ENCODE assay signal across 10 mouse cellular contexts in genomic region chr10:128911430-128911829, GRCm38 (mm10). TPM values are rescaled to one million over a fixed set of nuclear protein-coding genes. Genes with fewer than 3 reads are reported as not detected.
DNase-seq lines count a peak whose midpoint lies in the region; ATAC-seq and TF ChIP-seq lines count a peak whose summit lies in the region.
"Had no signal": no experiment of that assay in that cellular context is flagged by ENCODE, and none has a peak within 500 bp of the region (broad histone marks: within the 10 kb centered on the region; RNA-seq: fewer than 3 reads in every experiment).

No protein-coding gene starts in this region.

- no peak overlapping the region for H3K9ac ChIP-seq in forebrain, embryonic 14.5 days (ENCODE audit: low read length)
- no peak overlapping the region for H3K9ac ChIP-seq in liver, embryonic 13.5 days
- H3K9ac ChIP-seq in intestine, embryonic 16.5 days (ENCODE audit: low read depth, low read length), result no peak overlapping the region

- peak overlapping the region; percentile 86; the same call in 1 of the 2 replicates for H3K4me3 ChIP-seq in forebrain, embryonic 10.5 days
- H3K4me3 ChIP-seq in forebrain, embryonic 14.5 days (ENCODE audit: low read depth, low read length), result no peak overlapping the region
- 0 out of 2 replicates have a peak overlapping the region, but pooled peaks have one; percentile 67 for H3K4me3 ChIP-seq in liver, embryonic 13.5 days (replicated peaks)
- peak overlapping the region; percentile 85 for H3K4me3 ChIP-seq in intestine, embryonic 16.5 days (ENCODE audit: low read length)
- H3K4me3 ChIP-seq in small intestine, adult 2 months (ENCODE audit: low read depth, low read length), result peak overlapping the region; percentile 100

- H3K27ac ChIP-seq in forebrain, embryonic 10.5 days, result no peak overlapping the region
- no peak overlapping the region for H3K27ac ChIP-seq in forebrain, embryonic 14.5 days (ENCODE audit: low read depth, low read length)
- H3K27ac ChIP-seq in liver, embryonic 13.5 days, result no peak overlapping the region
- no peak overlapping the region for H3K27ac ChIP-seq in intestine, embryonic 16.5 days (ENCODE audit: low read length)
- H3K27ac ChIP-seq in small intestine, adult 2 months (ENCODE audit: insufficient read depth, low read depth, low read length), result no peak overlapping the region

- H3K4me1 ChIP-seq in forebrain, embryonic 10.5 days, result peaks cover 40% of the 10 kb centered on the region
- no peaks in the 10 kb centered on the region for H3K4me1 ChIP-seq in forebrain, embryonic 14.5 days (ENCODE audit: control insufficient read depth, insufficient read depth, low read length)
- peaks cover 16% of the 10 kb centered on the region for H3K4me1 ChIP-seq in liver, embryonic 13.5 days (replicated peaks)
- peaks cover 10% of the 10 kb centered on the region for H3K4me1 ChIP-seq in intestine, embryonic 16.5 days (ENCODE audit: control insufficient read depth, insufficient read depth, low read length)
- H3K4me1 ChIP-seq in small intestine, adult 2 months (ENCODE audit: control insufficient read depth, insufficient read depth, insufficient read length, low read length), result peaks cover 3% of the 10 kb centered on the region; the same call in 1 of the 2 replicates

- no peaks in the 10 kb centered on the region for H3K9me3 ChIP-seq in forebrain, embryonic 10.5 days
- no peaks in the 10 kb centered on the region for H3K9me3 ChIP-seq in forebrain, embryonic 14.5 days (replicated peaks; ENCODE audit: control insufficient read depth, low read length)
- no peaks in the 10 kb centered on the region for H3K9me3 ChIP-seq in liver, embryonic 13.5 days (replicated peaks)
- no peaks in the 10 kb centered on the region for H3K9me3 ChIP-seq in intestine, embryonic 16.5 days (ENCODE audit: control insufficient read depth, low read length)

- no peak for TF ChIP-seq CTCF in small intestine, adult 2 months (IDR thresholded peaks at IDR 0.05; ENCODE audit: extremely low read depth, insufficient read length, insufficient replicate concordance, low read depth, low read length)

- H3K27me3 ChIP-seq in forebrain, embryonic 10.5 days (ENCODE audit: poor library complexity, severe bottlenecking), result peaks cover 35% of the 10 kb centered on the region
- H3K27me3 ChIP-seq in forebrain, embryonic 14.5 days (replicated peaks; ENCODE audit: control insufficient read depth, insufficient read depth, low read length), result no peaks in the 10 kb centered on the region; the same call in 1 of the 2 replicates
- H3K27me3 ChIP-seq in liver, embryonic 13.5 days, result peaks cover 37% of the 10 kb centered on the region
- no peaks in the 10 kb centered on the region for H3K27me3 ChIP-seq in intestine, embryonic 16.5 days (replicated peaks; ENCODE audit: control insufficient read depth, insufficient read depth, low read length)
- H3K27me3 ChIP-seq in small intestine, adult 2 months (ENCODE audit: control insufficient read depth, insufficient read depth, low read length), result no peaks in the 10 kb centered on the region; the same call in 1 of the 2 replicates

- 93% methylated on average over 6 of the region's 6 CpGs for WGBS in forebrain, embryonic 10.5 days
- 89% methylated on average over 6 of the region's 6 CpGs for WGBS in forebrain, embryonic 14.5 days
- 65% methylated on average over 6 of the region's 6 CpGs for WGBS in liver, embryonic 13.5 days (ENCODE audit: insufficient replicate concordance)
- 89% methylated on average over 6 of the region's 6 CpGs for WGBS in intestine, embryonic 16.5 days
- WGBS in small intestine, adult 2 months, result 90% methylated on average over 6 of the region's 6 CpGs

- no peak for DNase-seq in forebrain, embryonic 10.5 days (ENCODE audit: extremely low spot score, low spot score)
- DNase-seq in forebrain, embryonic 14.5 days (ENCODE audit: low spot score), result no peak
- DNase-seq in liver, embryonic 13.5 days, result no peak
- no peak for DNase-seq in liver
- no peak for DNase-seq in layer of hippocampus, postnatal 36 days
- DNase-seq in gastrocnemius, adult 8-10 months (ENCODE audit: low spot score in 2 of 2), result no peak
- DNase-seq: embryo, embryonic 11 days; thymus, adult 2 months had no signal

- H3K36me3 ChIP-seq in forebrain, embryonic 10.5 days (replicated peaks), result peaks cover 41% of the 10 kb centered on the region
- H3K36me3 ChIP-seq in forebrain, embryonic 14.5 days (ENCODE audit: control insufficient read depth, insufficient read depth, low read length), result no peaks in the 10 kb centered on the region
- H3K36me3 ChIP-seq in liver, embryonic 13.5 days, result no peaks in the 10 kb centered on the region; the same call in 1 of the 2 replicates
- H3K36me3 ChIP-seq in intestine, embryonic 16.5 days (ENCODE audit: control insufficient read depth, insufficient read depth, low read length), result peaks cover 3% of the 10 kb centered on the region; the same call in 1 of the 2 replicates
- peaks cover 17% of the 10 kb centered on the region for H3K36me3 ChIP-seq in small intestine, adult 2 months (ENCODE audit: control insufficient read depth, insufficient read depth, low read length)

- no peak for TF ChIP-seq POLR2A in small intestine, adult 2 months (IDR thresholded peaks at IDR 0.05; ENCODE audit: low read depth, low read length)

- no peak overlapping the region for H3K4me2 ChIP-seq in forebrain, embryonic 14.5 days (ENCODE audit: low read length)
- H3K4me2 ChIP-seq in liver, embryonic 13.5 days, result peak overlapping the region; percentile 72; the same call in 1 of the 2 replicates
- 0 out of 2 replicates have a peak overlapping the region, but pooled peaks have one; percentile 81 for H3K4me2 ChIP-seq in intestine, embryonic 16.5 days (ENCODE audit: low read depth, low read length)

- ATAC-seq in forebrain, embryonic 14.5 days, result no peak
- no peak for ATAC-seq in liver, embryonic 13.5 days (ENCODE audit: low read depth)
- ATAC-seq in intestine, embryonic 16.5 days, result no peak

RNA-seq across cellular contexts. Expression of gene Cd63, which starts 10.6 kb away (rescaled TPM):
- 179 and 184 TPM in 2 replicates for polyA plus RNA-seq in forebrain, embryonic 10.5 days (2016; fragmentation: Nextera tagmentation; extraction: Ambion mirVana)
- 122 and 126 TPM in 2 replicates for polyA plus RNA-seq in forebrain, embryonic 14.5 days (2014; fragmentation: Nextera tagmentation; extraction: Ambion mirVana)
- polyA plus RNA-seq in liver, embryonic 13.5 days (2015; fragmentation: Nextera tagmentation; extraction: Ambion mirVana), result 118 and 119 TPM in 2 replicates
- 794 TPM in 2 replicates for polyA plus RNA-seq in intestine, embryonic 16.5 days (2015; fragmentation: Nextera tagmentation; extraction: Ambion mirVana)
- 62.0 and 91.5 TPM in 2 replicates for polyA plus RNA-seq in small intestine, adult 2 months (2012; rRNA removed)
- 10 to 100 TPM; 77.8 to 79.7 TPM for total RNA-seq in layer of hippocampus, postnatal 36 days (2021)
- 100 to 1,000 TPM; 136 to 170 (median 151) TPM for total RNA-seq in gastrocnemius, adult 8-10 months (2022)

RNA-seq across cellular contexts. Expression of gene Rdh5, which starts 11.3 kb away (rescaled TPM):
- polyA plus RNA-seq in forebrain, embryonic 10.5 days (2016; fragmentation: Nextera tagmentation; extraction: Ambion mirVana), result 11.0 and 12.8 TPM in 2 replicates
- polyA plus RNA-seq in forebrain, embryonic 14.5 days (2014; fragmentation: Nextera tagmentation; extraction: Ambion mirVana), result 8.8 and 9.9 TPM in 2 replicates
- 10.5 and 10.6 TPM in 2 replicates for polyA plus RNA-seq in liver, embryonic 13.5 days (2015; fragmentation: Nextera tagmentation; extraction: Ambion mirVana)
- 18.6 and 18.8 TPM in 2 replicates for polyA plus RNA-seq in intestine, embryonic 16.5 days (2015; fragmentation: Nextera tagmentation; extraction: Ambion mirVana)
- 20.2 and 30.3 TPM in 2 replicates for polyA plus RNA-seq in small intestine, adult 2 months (2012; rRNA removed)
- total RNA-seq in layer of hippocampus, postnatal 36 days (2021), result 1 to 10 TPM; 6.4 to 8.9 TPM
- total RNA-seq in gastrocnemius, adult 8-10 months (2022), result 1 to 10 TPM; 3.1 to 4.2 (median 3.7) TPM

RNA-seq across cellular contexts. Expression of gene Bloc1s1, which starts 12.4 kb away (rescaled TPM):
- polyA plus RNA-seq in forebrain, embryonic 10.5 days (2016; fragmentation: Nextera tagmentation; extraction: Ambion mirVana), result 166 and 178 TPM in 2 replicates
- 244 and 295 TPM in 2 replicates for polyA plus RNA-seq in forebrain, embryonic 14.5 days (2014; fragmentation: Nextera tagmentation; extraction: Ambion mirVana)
- polyA plus RNA-seq in liver, embryonic 13.5 days (2015; fragmentation: Nextera tagmentation; extraction: Ambion mirVana), result 81.9 and 87.1 TPM in 2 replicates
- 208 and 220 TPM in 2 replicates for polyA plus RNA-seq in intestine, embryonic 16.5 days (2015; fragmentation: Nextera tagmentation; extraction: Ambion mirVana)
- polyA plus RNA-seq in small intestine, adult 2 months (2012; rRNA removed), result 88.8 and 147 TPM in 2 replicates
- 10 to 100 TPM; 92.9 to 94.1 TPM for total RNA-seq in layer of hippocampus, postnatal 36 days (2021)
- 100 to 1,000 TPM; 119 to 153 (median 140) TPM for total RNA-seq in gastrocnemius, adult 8-10 months (2022)

RNA-seq across cellular contexts. Expression of gene Gdf11, which starts 19.9 kb away (rescaled TPM):
- 9.7 and 10.7 TPM in 2 replicates for polyA plus RNA-seq in forebrain, embryonic 10.5 days (2016; fragmentation: Nextera tagmentation; extraction: Ambion mirVana)
- 6.0 and 6.3 TPM in 2 replicates for polyA plus RNA-seq in forebrain, embryonic 14.5 days (2014; fragmentation: Nextera tagmentation; extraction: Ambion mirVana)
- polyA plus RNA-seq in liver, embryonic 13.5 days (2015; fragmentation: Nextera tagmentation; extraction: Ambion mirVana), result 0.43 and 0.66 TPM in 2 replicates
- polyA plus RNA-seq in intestine, embryonic 16.5 days (2015; fragmentation: Nextera tagmentation; extraction: Ambion mirVana), result 2.1 and 2.2 TPM in 2 replicates
- 0.53 and 0.82 TPM in 2 replicates for polyA plus RNA-seq in small intestine, adult 2 months (2012; rRNA removed)
- total RNA-seq in layer of hippocampus, postnatal 36 days (2021), result 10 to 100 TPM; 20.4 to 22.7 TPM
- 1 to 10 TPM; 2.7 to 8.9 (median 5.9) TPM for total RNA-seq in gastrocnemius, adult 8-10 months (2022)

RNA-seq across cellular contexts. Expression of gene Itga7, which starts 22.2 kb away (rescaled TPM):
- 0.15 and 0.36 TPM in 2 replicates for polyA plus RNA-seq in forebrain, embryonic 10.5 days (2016; fragmentation: Nextera tagmentation; extraction: Ambion mirVana)
- polyA plus RNA-seq in forebrain, embryonic 14.5 days (2014; fragmentation: Nextera tagmentation; extraction: Ambion mirVana), result 1.3 and 1.8 TPM in 2 replicates
- polyA plus RNA-seq in liver, embryonic 13.5 days (2015; fragmentation: Nextera tagmentation; extraction: Ambion mirVana), result 0.12 and 0.41 TPM in 2 replicates
- 3.3 and 3.7 TPM in 2 replicates for polyA plus RNA-seq in intestine, embryonic 16.5 days (2015; fragmentation: Nextera tagmentation; extraction: Ambion mirVana)
- polyA plus RNA-seq in small intestine, adult 2 months (2012; rRNA removed), result 8.4 and 14.6 TPM in 2 replicates
- total RNA-seq in layer of hippocampus, postnatal 36 days (2021), result 10 to 100 TPM; 30.1 to 35.4 TPM
- total RNA-seq in gastrocnemius, adult 8-10 months (2022), result 10 to 100 TPM; 63.3 to 69.0 (median 65.3) TPM
